Mouse (Mus musculus) cerebellum, adult 2 months (tissue): Measurements from ENCODE around the gene Spert. TPM values are rescaled to one million over a fixed set of nuclear protein-coding genes. Genes with fewer than 3 reads are reported as not detected.

Source experiments
- DNase-seq, 2 experiments: peaks; one replicate each; pipeline ENCODE4 v3.0.0; 2021
- H3K27ac ChIP-seq: fragments of 200-500 bp; 2 replicates; pipeline ENCODE4 v1.5.1; 2012; ENCODE audit warnings: low read length, control low read depth, inconsistent platforms; ENCODE audit not compliant: insufficient read depth
- H3K27me3 ChIP-seq: fragments of 200-500 bp; 2 replicates; pipeline ENCODE4 v1.6.1; 2012; ENCODE audit warnings: inconsistent platforms, mild to moderate bottlenecking, low read length, moderate library complexity; ENCODE audit not compliant: control insufficient read depth, insufficient read depth
- H3K4me1 ChIP-seq: fragments of 200-500 bp; 2 replicates; pipeline ENCODE4 v1.6.1; 2011; ENCODE audit warnings: low read length; ENCODE audit not compliant: control insufficient read depth, insufficient read depth
- H3K4me3 ChIP-seq: fragments of 200-500 bp; replicated peaks from 2 replicates; pipeline ENCODE3; 2011; ENCODE audit warnings: mild to moderate bottlenecking, low read depth, low read length, control low read depth; ENCODE audit not compliant: insufficient read depth
- CTCF ChIP-seq: fragments of 200-500 bp; IDR thresholded peaks from 2 replicates; pipeline ENCODE4 v1.5.1; 2011; ENCODE audit warnings: low read depth, mild to moderate bottlenecking, control low read depth, low read length, moderate library complexity, borderline replicate concordance; ENCODE audit not compliant: insufficient read depth
- POLR2A ChIP-seq: fragments of 200-500 bp; IDR thresholded peaks from 2 replicates; pipeline ENCODE4 v1.6.1; 2011; ENCODE audit warnings: low read length, control low read depth, borderline replicate concordance; ENCODE audit not compliant: insufficient read depth
- WGBS: fragments of 180-500 bp; shearing (Covaris S2); methylation state at CpG from one replicate; pipeline ENCODE4 v1.1.7; 2018; 5-methylcytosine and 5-hydroxymethylcytosine counted together
- polyA plus RNA-seq: library from polyadenylated mRNA; depleted of rRNA; stranded (reverse); fragments of >200 nt; gene quantifications from 2 replicates; pipeline ENCODE4 v1.2.3, GENCODE M21; 2012

Spert gene
- polyA plus RNA-seq, 1 experiment, result not detected

- DNase-seq, result no peak
- 74% methylated on average over 7 of the region's 7 CpGs for WGBS
- Histone ChIP-seq H3K4me3 (no peak overlapping the region), H3K4me1 (no peaks in the 10 kb centered on the region), H3K27me3 (no peaks in the 10 kb centered on the region; the same call in 1 of the 2 replicates), H3K27ac (no peak overlapping the region)
- no peak for TF ChIP-seq POLR2A
- no peak for TF ChIP-seq CTCF
Observed at GRCm38 (mm10) chr14:75622984-75623383, 30.1 kb upstream of the Spert start.

- Histone ChIP-seq H3K4me3 (no peak overlapping the region), H3K27ac (no peak overlapping the region), H3K4me1 (no peaks in the 10 kb centered on the region), H3K27me3 (no peaks in the 10 kb centered on the region)
- TF ChIP-seq POLR2A (no peak), CTCF (no peak)
- WGBS, result 60% methylated on average over 6 of the region's 6 CpGs
- DNase-seq, result no peak
Observed at GRCm38 (mm10) chr14:75616375-75616774, 23.5 kb upstream of the Spert start.

GRCm38 (mm10) chr14:75609176-75609575 is 16.3 kb upstream of the Spert start:
- Histone ChIP-seq H3K27me3 (no peaks in the 10 kb centered on the region), H3K4me1 (no peaks in the 10 kb centered on the region), H3K27ac (no peak overlapping the region), H3K4me3 (no peak overlapping the region)
- WGBS, result 93% methylated on average over 2 of the region's 2 CpGs
- no peak for TF ChIP-seq CTCF
- TF ChIP-seq POLR2A, result no peak
- DNase-seq, result no peak

- H3K27ac ChIP-seq, result no peak overlapping the region
- no peak overlapping the region for H3K4me3 ChIP-seq
- 88% methylated on average over 12 of the region's 12 CpGs for WGBS
- H3K4me1 ChIP-seq, result no peaks in the 10 kb centered on the region
- TF ChIP-seq CTCF (no peak), POLR2A (no peak)
- H3K27me3 ChIP-seq, result no peaks in the 10 kb centered on the region
- no peak for DNase-seq
Observed at GRCm38 (mm10) chr14:75583870-75584269, 9.0 kb downstream of the Spert start.

DNA sequence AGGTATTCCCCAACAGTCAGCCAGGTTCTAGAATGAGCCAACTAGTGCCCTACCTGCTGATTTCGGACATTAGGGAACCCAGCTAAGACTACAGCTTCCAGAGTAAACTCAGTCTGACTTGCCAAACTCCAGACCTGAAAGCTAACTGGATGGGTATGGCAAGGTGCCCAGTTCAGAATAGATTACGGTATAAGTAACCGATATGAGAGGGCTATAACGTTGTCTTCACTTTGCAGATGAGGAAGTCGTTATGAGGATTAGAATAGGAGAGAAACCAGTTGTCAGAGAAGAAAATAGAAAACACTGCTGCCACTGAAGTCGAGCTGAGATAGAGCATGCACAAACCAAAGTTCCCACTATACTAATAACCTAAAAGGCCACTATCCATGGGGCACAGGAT is 13.9 kb downstream of the Spert start:
- Histone ChIP-seq H3K4me3 (no peak overlapping the region), H3K4me1 (no peaks in the 10 kb centered on the region), H3K27ac (no peak overlapping the region), H3K27me3 (no peaks in the 10 kb centered on the region)
- WGBS, result 73% methylated on average over 6 of the region's 6 CpGs
- no peak for DNase-seq
- TF ChIP-seq CTCF (no peak), POLR2A (no peak)

DNA sequence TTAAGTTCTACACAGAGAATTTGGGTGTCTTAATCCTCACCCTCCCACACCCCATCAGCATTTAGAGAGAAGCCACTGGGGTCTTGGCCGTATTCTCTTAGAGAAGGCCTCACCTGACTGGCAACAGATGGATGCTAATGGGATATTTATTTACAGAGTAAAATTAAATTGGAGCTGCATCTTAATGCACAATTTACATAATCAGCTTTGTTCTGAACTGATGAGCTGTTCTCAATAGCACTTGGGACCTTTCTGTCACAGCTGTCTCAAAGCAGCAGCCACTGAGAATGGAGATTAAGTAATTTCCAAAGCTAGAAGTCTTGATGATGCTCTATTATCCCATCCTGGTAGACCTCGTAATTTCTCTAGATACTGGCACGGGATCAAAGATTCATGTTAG is 26.6 kb downstream of the Spert start:
- DNase-seq, result peak in 1 of 2 experiments; percentile 12
- peaks cover 5% of the 10 kb centered on the region; the same call in 1 of the 2 replicates for H3K4me1 ChIP-seq
- no peak overlapping the region for H3K4me3 ChIP-seq
- H3K27ac ChIP-seq, result no peak overlapping the region
- 46% methylated on average over 3 of the region's 3 CpGs for WGBS
- no peaks in the 10 kb centered on the region for H3K27me3 ChIP-seq
- TF ChIP-seq CTCF (no peak), POLR2A (no peak)

DNA sequence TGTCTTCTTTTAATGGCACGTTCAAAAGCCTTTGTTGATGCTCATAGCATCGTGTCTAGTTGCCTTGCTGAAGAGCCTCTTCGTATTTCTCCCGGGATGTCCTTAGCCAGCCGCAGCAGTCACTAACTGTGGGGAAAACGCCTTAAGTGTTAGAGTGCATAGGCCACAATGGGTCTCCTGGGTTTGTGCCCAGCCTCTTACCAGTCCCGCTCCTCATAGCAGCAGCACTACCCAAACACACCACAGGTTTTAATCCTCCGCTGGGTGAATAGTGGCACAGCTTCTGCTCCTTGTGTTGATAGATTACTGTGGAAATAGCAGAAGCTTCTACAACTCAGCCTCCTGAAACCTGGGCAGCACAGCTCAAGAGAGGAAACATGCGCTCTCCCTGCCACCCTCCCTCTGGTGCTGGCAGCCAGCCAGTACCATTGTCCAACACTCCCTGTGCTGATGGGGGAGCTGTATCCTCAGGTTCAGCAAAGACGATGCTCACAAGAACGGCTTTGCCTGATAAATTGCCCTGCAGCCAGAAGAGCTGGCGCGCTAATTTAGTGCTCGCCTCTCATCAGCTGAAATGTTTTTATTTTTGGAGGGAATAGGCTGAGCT is 27.3 kb downstream of the Spert start:
- WGBS, result 14% methylated on average over 14 of the region's 14 CpGs
- no peak overlapping the region for H3K4me3 ChIP-seq
- H3K27ac ChIP-seq, result no peak overlapping the region
- peaks cover 5% of the 10 kb centered on the region; the same call in 1 of the 2 replicates for H3K4me1 ChIP-seq
- H3K27me3 ChIP-seq, result no peaks in the 10 kb centered on the region
- DNase-seq, result peak; percentile 90 to 93
- TF ChIP-seq CTCF (peak; percentile 58; the same call in 1 of the 2 replicates), POLR2A (no peak)

DNA sequence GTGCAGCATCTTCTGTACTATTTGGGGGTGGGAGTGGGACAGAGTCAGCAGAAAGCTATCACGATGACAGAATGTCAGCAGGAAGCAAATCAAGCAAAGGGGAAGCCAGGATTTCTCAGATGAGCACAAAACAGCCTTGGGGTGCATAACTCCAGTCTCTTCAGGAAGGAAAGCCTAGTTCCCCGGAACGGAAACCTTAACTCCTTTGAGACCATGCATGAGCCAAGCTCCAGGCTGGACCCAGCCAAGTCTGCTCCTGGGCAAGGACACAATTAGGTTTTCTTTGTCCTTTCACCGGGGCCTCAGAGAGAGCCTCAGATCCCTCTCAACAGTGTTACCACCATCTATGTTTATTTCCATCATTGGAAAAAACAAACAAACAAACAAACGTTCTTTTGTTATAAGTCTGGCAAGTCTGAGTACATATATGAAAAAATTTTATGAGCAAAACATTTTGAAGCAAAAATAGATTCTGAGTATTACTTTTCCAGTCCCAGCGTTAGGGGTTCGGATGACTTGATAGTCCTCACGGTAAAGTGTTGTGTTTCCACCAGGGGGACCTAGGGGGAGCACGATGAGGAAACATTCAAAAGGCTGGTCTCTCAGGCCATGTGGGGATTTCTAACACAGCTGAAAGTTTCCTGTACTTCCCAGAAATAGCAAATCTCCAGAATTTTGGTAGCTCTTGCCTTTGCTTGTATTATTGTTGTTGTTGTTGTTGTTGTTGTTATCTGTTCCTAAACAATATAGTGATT is 31.2 kb downstream of the Spert start:
- Histone ChIP-seq H3K4me1 (peaks cover 5% of the 10 kb centered on the region; the same call in 1 of the 2 replicates), H3K27ac (no peak overlapping the region), H3K27me3 (no peaks in the 10 kb centered on the region), H3K4me3 (no peak overlapping the region)
- TF ChIP-seq CTCF, result no peak
- 34% methylated on average over 9 of the region's 9 CpGs for WGBS
- no peak for DNase-seq
